Mouse (Mus musculus) heart, postnatal 0 days (tissue): ENCODE results near the gene Ap1g1. TPM values are rescaled to one million over a fixed set of nuclear protein-coding genes. Genes with fewer than 3 reads are reported as not detected.
A peak's percentile ranks its signal among the peaks of the same experiment; 100 is the strongest.

Experiments used
- ATAC-seq: fragments of 200-750 bp; cut with Nextera tagmentation; 2 replicates; pipeline ENCODE4 v1.8.0; 2017; ENCODE audit warnings: low read depth, moderate number of reproducible peaks, moderate library complexity; ENCODE audit not compliant: insufficient read depth
- DNase-seq: peaks from one replicate; pipeline ENCODE4 v3.0.0-alpha.2; 2016; ENCODE audit warnings: low spot score
- H3K27ac ChIP-seq: fragments of 300-500 bp; sonication (generic); 2 replicates; pipeline ENCODE4 v1.5.1; 2014; ENCODE audit warnings: low read depth, mild to moderate bottlenecking
- H3K27me3 ChIP-seq: fragments of 300-500 bp; sonication (generic); 2 replicates; pipeline ENCODE4 v1.6.1; 2014; ENCODE audit warnings: low read length, mixed read lengths; ENCODE audit not compliant: control insufficient read depth, insufficient read depth
- H3K36me3 ChIP-seq: fragments of 300-500 bp; sonication (generic); replicated peaks from 2 replicates; pipeline ENCODE4 v1.6.1; 2014; ENCODE audit warnings: low read length, mixed read lengths; ENCODE audit not compliant: control insufficient read depth, insufficient read depth
- H3K4me1 ChIP-seq: fragments of 300-500 bp; sonication (generic); 2 replicates; pipeline ENCODE4 v1.6.1; 2014; ENCODE audit warnings: antibody characterized with exemption; ENCODE audit not compliant: control insufficient read depth, insufficient read depth
- H3K4me2 ChIP-seq: fragments of 300-500 bp; sonication (generic); 2 replicates; pipeline ENCODE4 v1.6.1; 2014; ENCODE audit warnings: low read depth, mild to moderate bottlenecking, low read length, moderate library complexity
- H3K4me3 ChIP-seq: fragments of 300-500 bp; sonication (generic); 2 replicates; pipeline ENCODE4 v1.5.1; 2014; ENCODE audit warnings: low read depth, low read length
- H3K9ac ChIP-seq: fragments of 300-500 bp; sonication (generic); replicated peaks from 2 replicates; pipeline ENCODE4 v1.6.1; 2014; ENCODE audit warnings: low read depth, low read length, mixed read lengths
- H3K9me3 ChIP-seq: fragments of 300-500 bp; sonication (generic); replicated peaks from 2 replicates; pipeline ENCODE4 v1.6.1; 2016; ENCODE audit warnings: low read length; ENCODE audit not compliant: control insufficient read depth
- CTCF ChIP-seq: IDR thresholded peaks from 2 replicates; pipeline ENCODE4 v1.5.1; 2016; ENCODE audit warnings: antibody characterized with exemption, control low read depth, low read depth
- EP300 ChIP-seq: IDR thresholded peaks from 2 replicates; pipeline ENCODE4 v1.6.1; 2016; ENCODE audit warnings: antibody characterized with exemption, low read depth
- WGBS: fragments of 180-500 bp; shearing (Covaris S2); extraction: QIAGEN DNeasy Blood & Tissue Kit; methylation state at CpG from one replicate; pipeline ENCODE4 v1.1.7; 2014; 5-methylcytosine and 5-hydroxymethylcytosine counted together
- polyA plus RNA-seq: library from polyadenylated mRNA; unstranded; fragments of >200 nt; fragmentation: Nextera tagmentation; extraction: Ambion mirVana; gene quantifications from 2 replicates; pipeline ENCODE4 v1.2.1, GENCODE M21; 2015
- total RNA-seq: library from RNA; depleted of rRNA; stranded (reverse); fragments of >200 nt; gene quantifications from 2 replicates; pipeline ENCODE4 v1.2.3, GENCODE M21; 2014; ENCODE audit warnings: low replicate concordance

Ap1g1 gene
- total and polyA plus RNA-seq, 2 experiments from 2014 or later, result 14.4 to 24.6 TPM

DNA sequence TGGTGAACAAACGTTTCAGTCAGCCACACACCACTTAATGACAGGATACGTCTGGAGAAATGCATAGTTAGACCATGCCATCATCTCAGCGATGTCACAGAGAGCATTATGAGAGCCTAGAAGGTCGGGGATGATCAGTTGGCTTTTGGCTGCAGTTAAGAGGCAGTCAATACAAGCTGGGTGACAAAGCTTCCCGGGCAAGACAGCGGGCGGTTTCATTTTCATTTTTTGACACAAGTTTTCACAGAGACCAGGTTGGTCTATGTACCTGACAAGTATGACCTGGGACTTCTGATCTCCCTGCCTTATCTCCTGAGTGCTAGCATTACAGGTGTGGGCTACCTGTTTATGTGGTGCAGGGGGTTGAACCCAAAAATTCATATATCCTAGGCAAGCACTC is 12.3 kb upstream of the Ap1g1 start:
- Histone ChIP-seq H3K4me3 (no peak overlapping the region), H3K27ac (no peak overlapping the region), H3K4me1 (no peaks in the 10 kb centered on the region), H3K9me3 (peaks cover 9% of the 10 kb centered on the region), H3K4me2 (no peak overlapping the region), H3K36me3 (no peaks in the 10 kb centered on the region), H3K27me3 (no peaks in the 10 kb centered on the region), H3K9ac (no peak overlapping the region)
- no peak for TF ChIP-seq CTCF
- TF ChIP-seq EP300, result no peak
- ATAC-seq (no peak; the same call in 1 of the 2 replicates), DNase-seq (no peak)
- 48% methylated on average over 7 of the region's 7 CpGs for WGBS

DNA sequence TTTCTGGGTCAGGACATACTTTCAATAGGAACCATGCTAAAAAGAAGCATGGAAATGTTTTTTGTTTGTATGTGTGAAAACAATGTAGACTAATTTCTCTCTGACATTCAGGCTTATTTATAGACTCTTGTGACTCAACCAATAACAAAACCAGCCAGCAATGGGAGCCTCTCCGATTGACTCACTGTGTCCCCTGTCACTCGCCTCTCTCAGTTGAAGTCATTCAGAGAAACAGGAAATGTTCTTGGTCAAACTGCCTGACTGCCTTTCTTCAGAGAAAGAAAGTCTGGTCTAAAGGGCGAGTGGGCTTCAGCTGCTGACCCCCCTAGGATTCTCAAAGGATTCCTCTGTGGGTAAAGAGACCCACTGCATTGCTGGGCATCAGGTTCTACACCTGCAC is 5.2 kb upstream of the Ap1g1 start:
- Histone ChIP-seq H3K27me3 (no peaks in the 10 kb centered on the region), H3K36me3 (no peaks in the 10 kb centered on the region), H3K9me3 (no peaks in the 10 kb centered on the region), H3K4me1 (no peaks in the 10 kb centered on the region), H3K9ac (no peak overlapping the region), H3K27ac (no peak overlapping the region), H3K4me3 (no peak overlapping the region), H3K4me2 (no peak overlapping the region)
- TF ChIP-seq EP300, result no peak
- TF ChIP-seq CTCF, result no peak
- 22% methylated on average over 3 of the region's 3 CpGs for WGBS
- DNase-seq (no peak), ATAC-seq (no peak)

DNA sequence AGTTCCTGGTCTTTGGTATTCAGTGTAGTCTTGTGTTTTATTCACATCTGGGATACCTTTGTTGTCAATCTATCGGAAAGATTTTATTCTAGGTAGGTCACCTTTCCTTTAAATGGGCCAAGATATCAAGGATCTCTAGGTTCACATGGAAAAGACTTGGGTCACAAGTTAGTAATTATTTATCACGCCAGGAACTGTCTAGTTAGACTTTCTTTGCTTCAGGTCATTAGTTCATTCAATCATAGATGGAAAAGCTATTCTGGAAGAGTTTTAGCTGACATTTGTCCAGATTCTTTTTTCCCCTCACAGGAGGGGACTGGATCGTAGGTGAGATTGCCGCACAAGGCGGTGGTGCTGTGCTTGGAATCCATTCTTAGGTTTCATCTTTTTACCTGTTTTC is 503 bp upstream of the Ap1g1 start:
- H3K4me3 ChIP-seq, result peak overlapping the region; percentile 100
- DNase-seq (no peak), ATAC-seq (no peak)
- peak overlapping the region; percentile 96; the same call in 1 of the 2 replicates for H3K9ac ChIP-seq
- H3K27ac ChIP-seq, result no peak overlapping the region
- WGBS, result 27% methylated on average over 5 of the region's 5 CpGs
- TF ChIP-seq CTCF (no peak), EP300 (no peak)
- H3K27me3 ChIP-seq, result no peaks in the 10 kb centered on the region
- no peaks in the 10 kb centered on the region for H3K36me3 ChIP-seq
- peak overlapping the region; percentile 67 for H3K4me2 ChIP-seq
- no peaks in the 10 kb centered on the region for H3K9me3 ChIP-seq
- peaks cover 12% of the 10 kb centered on the region for H3K4me1 ChIP-seq

GRCm38 (mm10) chr8:109778993-109779421 is 653 bp downstream of the Ap1g1 start:
- peak overlapping the region; percentile 96 for H3K9ac ChIP-seq
- H3K27me3 ChIP-seq, result no peaks in the 10 kb centered on the region
- H3K36me3 ChIP-seq, result no peaks in the 10 kb centered on the region
- peak overlapping the region; percentile 100 for H3K4me3 ChIP-seq
- 0% methylated on average over 27 of the region's 32 CpGs for WGBS
- H3K9me3 ChIP-seq, result no peaks in the 10 kb centered on the region
- H3K27ac ChIP-seq, result peak overlapping the region; percentile 99
- DNase-seq, result no peak
- peak overlapping the region; percentile 67 for H3K4me2 ChIP-seq
- no peak for TF ChIP-seq EP300
- peaks cover 12% of the 10 kb centered on the region for H3K4me1 ChIP-seq
- peak; percentile 37 for ATAC-seq

DNA sequence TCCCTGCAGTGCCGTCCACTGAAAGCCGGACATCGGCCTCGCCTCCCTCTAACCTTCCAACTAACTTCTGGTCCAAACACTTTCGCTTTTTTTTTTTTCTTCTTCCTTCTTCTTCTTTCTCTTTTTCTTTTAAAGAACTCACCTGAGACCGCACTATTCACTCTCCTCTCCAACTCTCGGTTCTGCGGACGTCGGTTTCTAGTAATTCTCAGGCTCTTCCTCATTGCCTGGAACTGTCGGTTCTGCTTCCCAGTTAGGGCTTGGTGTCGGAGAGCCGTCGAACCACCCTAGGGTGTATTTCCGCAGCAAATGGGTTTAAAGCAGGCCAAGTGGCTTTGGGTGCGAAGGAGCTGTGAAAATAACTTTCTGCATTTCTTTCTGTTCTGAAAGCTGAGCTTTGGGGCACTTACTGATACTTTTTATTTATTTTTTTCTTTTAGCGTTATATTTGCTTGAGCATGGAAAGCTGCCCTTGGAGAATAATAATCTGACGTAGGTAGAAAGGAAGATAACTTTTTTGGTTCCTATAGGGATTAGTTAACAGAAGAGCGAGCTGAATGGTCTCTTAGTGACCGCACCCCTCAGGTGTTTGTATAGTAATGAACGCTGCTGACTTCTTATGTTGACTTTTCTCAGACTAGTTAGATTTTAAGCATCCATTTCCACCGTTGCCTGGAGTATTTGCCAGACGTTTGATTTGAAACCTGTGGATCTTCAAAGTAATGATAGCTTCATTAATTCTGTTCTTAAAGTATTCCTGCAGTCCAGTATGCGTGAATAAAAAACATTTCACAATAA is 1.3 kb downstream of the Ap1g1 start:
- H3K4me1 ChIP-seq, result peaks cover 12% of the 10 kb centered on the region
- H3K9me3 ChIP-seq, result no peaks in the 10 kb centered on the region
- peak overlapping the region; percentile 99 for H3K27ac ChIP-seq
- peak overlapping the region; percentile 67 for H3K4me2 ChIP-seq
- no peaks in the 10 kb centered on the region for H3K36me3 ChIP-seq
- no peak for TF ChIP-seq CTCF
- TF ChIP-seq EP300, result no peak
- ATAC-seq (no peak), DNase-seq (no peak)
- peak overlapping the region; percentile 96 for H3K9ac ChIP-seq
- peak overlapping the region; percentile 100 for H3K4me3 ChIP-seq
- 14% methylated on average over 24 of the region's 24 CpGs for WGBS
- no peaks in the 10 kb centered on the region for H3K27me3 ChIP-seq

DNA sequence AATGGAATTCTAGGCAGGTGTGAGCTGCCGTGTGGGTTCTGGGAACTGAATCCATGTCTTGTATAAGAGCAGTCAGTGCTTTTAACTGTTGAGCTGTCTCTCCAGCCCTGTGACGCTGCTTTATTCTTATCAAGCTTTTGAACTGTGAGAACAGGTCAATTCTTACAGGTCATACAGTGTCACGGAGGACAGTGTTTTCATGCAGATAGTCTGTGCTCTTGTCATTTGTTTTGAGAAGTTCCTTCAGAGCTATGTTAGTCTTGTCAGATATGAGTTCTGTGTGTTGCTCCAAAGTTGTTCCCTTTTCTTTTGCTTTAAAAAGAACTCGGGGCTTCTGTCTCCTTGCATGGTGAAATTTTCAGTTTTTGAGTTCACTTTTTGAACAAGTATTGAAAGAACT is 2.2 kb downstream of the Ap1g1 start:
- Histone ChIP-seq H3K9ac (no peak overlapping the region), H3K4me1 (peaks cover 12% of the 10 kb centered on the region), H3K4me2 (no peak overlapping the region), H3K4me3 (no peak overlapping the region; the same call in 1 of the 2 replicates), H3K27me3 (no peaks in the 10 kb centered on the region), H3K36me3 (no peaks in the 10 kb centered on the region), H3K27ac (no peak overlapping the region), H3K9me3 (no peaks in the 10 kb centered on the region)
- no peak for DNase-seq
- ATAC-seq, result no peak
- TF ChIP-seq EP300, result no peak
- no peak for TF ChIP-seq CTCF
- WGBS, result 28% methylated on average over 4 of the region's 4 CpGs
